Mouse (Mus musculus): Measurements from ENCODE around the gene Jak2. TPM values are rescaled to one million over a fixed set of nuclear protein-coding genes. Genes with fewer than 3 reads are reported as not detected.

Gene Jak2
- total RNA-seq (2014; fragmentation: Nextera tagmentation): 45.8 and 57.1 TPM in 2 replicates
- 82.8 and 85.8 TPM in 2 replicates for total RNA-seq (2017)

- ATAC-seq (replicated peaks; ENCODE audit: low FRiP score, low TSS enrichment, poor library complexity, severe bottlenecking): peak; percentile 71
Measured at GRCm38 (mm10) chr19:29251191-29251957, at the start of gene Jak2. Jak2 (plus strand) TSS chr19:29251828.

GRCm38 (mm10) chr19:29203337-29203736 lies 48.3 kb upstream of the Jak2 start:
- peak; percentile 87 for ATAC-seq (replicated peaks; ENCODE audit: low FRiP score, low TSS enrichment, poor library complexity, severe bottlenecking)

GRCm38 (mm10) chr19:29204583-29204982 lies 47.0 kb upstream of the Jak2 start:
- peak; percentile 69 for ATAC-seq (replicated peaks; ENCODE audit: low FRiP score, low TSS enrichment, poor library complexity, severe bottlenecking)

DNA sequence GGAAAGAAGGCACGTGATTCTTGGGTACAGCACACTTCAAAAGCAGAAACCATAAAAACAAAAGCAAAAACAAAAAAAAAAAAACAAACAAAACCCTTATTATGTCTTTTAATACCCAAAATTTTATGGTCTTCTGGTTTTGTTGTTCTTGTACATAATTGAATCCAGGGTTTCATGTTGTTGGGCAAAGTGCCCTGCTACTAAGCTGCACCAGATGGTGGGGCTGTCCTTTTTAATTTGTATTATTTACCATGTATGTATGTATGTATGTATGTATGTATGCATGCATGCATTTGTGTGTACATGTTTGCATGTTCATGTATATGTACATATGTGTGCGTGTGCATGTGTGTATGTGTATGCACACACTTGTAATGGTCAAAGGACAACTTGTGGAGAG lies 46.4 kb upstream of the Jak2 start:
- no peak for ATAC-seq (replicated peaks; ENCODE audit: low FRiP score, low TSS enrichment, poor library complexity, severe bottlenecking)

- no peak for ATAC-seq (replicated peaks; ENCODE audit: low FRiP score, low TSS enrichment, poor library complexity, severe bottlenecking)
Measured at GRCm38 (mm10) chr19:29209898-29210297, 41.7 kb upstream of the Jak2 start.

GRCm38 (mm10) chr19:29210319-29210718 lies 41.3 kb upstream of the Jak2 start:
- no peak for ATAC-seq (replicated peaks; ENCODE audit: low FRiP score, low TSS enrichment, poor library complexity, severe bottlenecking)

DNA sequence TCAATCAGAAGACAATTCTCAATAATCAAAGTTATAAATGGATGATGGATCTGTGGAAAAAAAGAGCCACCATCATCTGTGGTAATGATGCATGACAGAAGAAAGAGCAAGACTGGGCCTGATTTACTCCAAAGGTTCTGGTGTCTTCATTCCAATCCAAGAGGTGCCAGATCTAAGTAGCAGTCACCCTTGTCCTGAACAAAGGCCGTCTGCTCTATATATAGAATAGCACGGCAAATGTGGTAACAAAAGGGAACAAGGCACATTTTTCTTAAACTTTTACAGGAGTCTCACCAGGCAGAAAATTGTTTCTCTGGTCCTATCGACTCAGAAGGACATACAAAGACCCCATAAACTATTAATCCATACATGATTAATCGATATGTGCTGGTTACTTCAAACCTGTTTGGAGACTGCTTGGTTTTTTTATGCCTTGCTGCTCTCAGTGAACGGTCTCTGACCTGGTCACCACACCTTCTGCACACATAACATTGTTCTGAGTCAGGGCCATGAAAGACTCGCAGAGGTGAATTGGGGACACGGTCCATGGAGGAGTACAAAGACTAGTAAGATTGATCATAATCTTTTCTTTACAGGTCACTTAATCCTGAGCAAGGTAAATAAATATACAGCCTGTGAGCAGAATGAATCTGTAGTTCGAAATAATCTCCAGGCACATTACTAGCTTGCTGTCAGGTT lies 35.7 kb upstream of the Jak2 start:
- no peak for ATAC-seq (replicated peaks; ENCODE audit: low FRiP score, low TSS enrichment, poor library complexity, severe bottlenecking)

- no peak for ATAC-seq (replicated peaks; ENCODE audit: low FRiP score, low TSS enrichment, poor library complexity, severe bottlenecking)
Measured at GRCm38 (mm10) chr19:29221867-29222266, 29.8 kb upstream of the Jak2 start.

DNA sequence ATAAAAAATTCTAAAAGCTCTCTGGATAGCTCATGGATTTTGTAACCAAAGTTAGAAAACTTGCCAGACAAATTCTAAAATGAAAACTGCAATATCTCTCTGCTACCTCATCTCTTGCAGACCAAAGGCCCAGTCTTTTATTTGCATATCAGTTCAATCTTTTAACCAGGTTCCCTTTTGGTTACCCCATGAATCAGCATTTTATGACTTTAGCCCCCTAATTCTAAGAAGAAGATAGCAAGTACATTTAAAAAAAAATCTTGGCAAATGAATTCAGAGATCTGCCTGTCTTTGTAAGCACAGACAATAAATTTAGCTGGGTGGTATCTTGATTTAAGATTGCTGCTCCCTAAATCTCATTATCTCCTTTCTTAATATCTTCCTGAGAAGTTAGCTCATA lies 26.7 kb upstream of the Jak2 start:
- no peak for ATAC-seq (replicated peaks; ENCODE audit: low FRiP score, low TSS enrichment, poor library complexity, severe bottlenecking)

DNA sequence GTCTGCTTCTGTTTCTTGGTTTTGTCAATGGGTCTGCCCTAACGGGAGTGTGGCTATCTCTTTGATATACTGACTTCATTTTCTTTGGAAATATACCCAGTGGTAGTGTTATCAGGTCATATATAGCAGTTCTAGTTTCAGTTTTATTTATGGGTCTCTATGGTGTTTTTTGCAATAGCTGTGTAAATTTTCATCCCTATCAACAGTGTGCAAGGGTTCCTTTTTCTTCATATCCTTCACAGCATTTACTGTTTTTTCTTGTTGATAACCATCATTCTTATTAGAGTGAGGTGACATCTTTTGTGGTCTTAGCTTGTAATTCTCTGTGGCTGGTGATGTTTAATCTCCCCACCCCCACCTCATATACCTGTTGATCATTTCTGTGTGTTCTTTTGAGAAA lies 24.6 kb upstream of the Jak2 start:
- ATAC-seq (replicated peaks; ENCODE audit: low FRiP score, low TSS enrichment, poor library complexity, severe bottlenecking): peak; percentile 45; the same call in 1 of the 2 replicates

GRCm38 (mm10) chr19:29227941-29228590 lies 23.6 kb upstream of the Jak2 start:
- ATAC-seq (replicated peaks; ENCODE audit: low FRiP score, low TSS enrichment, poor library complexity, severe bottlenecking): peak; percentile 57; the same call in 1 of the 2 replicates

- no peak for ATAC-seq (replicated peaks; ENCODE audit: low FRiP score, low TSS enrichment, poor library complexity, severe bottlenecking)
Measured at GRCm38 (mm10) chr19:29228989-29229388, 22.6 kb upstream of the Jak2 start.

DNA sequence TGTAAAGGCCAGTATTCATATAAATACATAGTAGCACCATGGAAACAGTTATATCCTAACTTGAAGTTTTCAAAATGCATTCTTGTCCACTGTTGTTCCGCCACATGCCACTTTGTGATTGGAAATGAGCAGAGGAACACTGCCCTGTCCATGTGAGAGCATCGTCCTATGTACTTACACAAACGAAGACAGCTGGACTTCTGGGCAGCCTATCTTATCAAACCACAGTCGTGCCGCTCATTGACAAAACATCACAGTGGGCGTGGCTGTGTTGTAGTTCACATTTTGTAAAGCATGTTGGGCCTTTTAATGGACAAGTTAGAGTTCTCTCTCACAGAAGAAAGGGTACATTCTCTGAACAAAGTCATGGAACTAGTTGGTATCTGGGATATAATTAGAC lies 18.9 kb upstream of the Jak2 start:
- peak; percentile 74 for ATAC-seq (replicated peaks; ENCODE audit: low FRiP score, low TSS enrichment, poor library complexity, severe bottlenecking)

DNA sequence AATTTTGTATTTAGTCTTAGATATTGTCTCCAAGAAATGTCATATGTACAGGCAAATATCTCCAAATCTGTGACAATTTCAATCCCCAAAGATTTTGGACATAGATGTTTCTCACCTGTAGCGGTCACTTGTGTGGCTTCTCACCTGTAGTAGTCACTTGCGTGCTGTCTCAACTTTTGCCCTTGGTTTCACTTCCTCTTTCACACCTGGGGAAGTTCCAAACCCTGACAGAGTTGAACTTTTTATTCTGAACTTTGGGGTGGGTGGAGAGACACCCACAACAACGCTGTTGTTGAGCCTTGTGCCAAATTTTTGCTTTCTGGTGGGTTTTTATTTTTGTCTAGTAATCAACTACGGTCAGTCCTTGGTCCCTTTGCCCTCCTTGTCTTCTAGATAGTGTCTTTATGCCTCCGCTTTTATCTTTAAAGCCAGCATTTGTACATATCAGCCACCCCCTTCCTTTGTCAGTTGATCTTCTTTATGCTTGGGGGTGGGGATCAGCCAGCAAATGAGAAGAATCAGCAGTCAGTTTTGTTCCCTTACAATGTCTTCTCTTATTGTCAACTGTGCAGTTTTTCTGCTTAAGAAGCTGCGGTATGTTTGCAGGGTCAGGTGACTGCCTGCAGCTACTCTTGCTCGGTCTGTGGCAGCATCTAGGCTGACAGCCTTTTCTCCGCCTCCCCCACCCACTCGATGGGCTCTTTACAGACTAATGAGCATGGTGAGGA lies 14.8 kb upstream of the Jak2 start:
- ATAC-seq (replicated peaks; ENCODE audit: low FRiP score, low TSS enrichment, poor library complexity, severe bottlenecking): peak; percentile 71

GRCm38 (mm10) chr19:29238171-29238570 lies 13.5 kb upstream of the Jak2 start:
- no peak for ATAC-seq (replicated peaks; ENCODE audit: low FRiP score, low TSS enrichment, poor library complexity, severe bottlenecking)

- ATAC-seq (replicated peaks; ENCODE audit: low FRiP score, low TSS enrichment, poor library complexity, severe bottlenecking): no peak
Measured at GRCm38 (mm10) chr19:29239513-29240235, 12.0 kb upstream of the Jak2 start.

DNA sequence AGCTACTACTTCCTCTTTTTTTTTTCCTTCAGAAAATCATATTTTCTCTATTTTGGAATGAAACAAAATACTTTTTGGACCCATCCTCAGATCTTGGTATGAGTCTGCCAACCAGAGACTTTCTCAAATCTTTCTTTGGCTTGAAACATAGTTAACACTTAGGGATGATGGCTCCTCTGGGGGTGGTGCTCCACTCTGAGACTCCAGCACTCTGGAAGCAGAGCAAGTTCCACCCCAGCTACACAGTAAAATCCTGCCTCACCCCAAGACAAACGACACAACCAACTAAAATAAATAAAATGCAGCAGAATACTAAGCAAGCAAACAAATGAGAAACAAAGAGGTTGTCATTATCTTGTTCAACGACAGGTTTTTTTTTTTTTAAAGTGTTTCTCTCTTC lies 11.0 kb upstream of the Jak2 start:
- ATAC-seq (replicated peaks; ENCODE audit: low FRiP score, low TSS enrichment, poor library complexity, severe bottlenecking): no peak

DNA sequence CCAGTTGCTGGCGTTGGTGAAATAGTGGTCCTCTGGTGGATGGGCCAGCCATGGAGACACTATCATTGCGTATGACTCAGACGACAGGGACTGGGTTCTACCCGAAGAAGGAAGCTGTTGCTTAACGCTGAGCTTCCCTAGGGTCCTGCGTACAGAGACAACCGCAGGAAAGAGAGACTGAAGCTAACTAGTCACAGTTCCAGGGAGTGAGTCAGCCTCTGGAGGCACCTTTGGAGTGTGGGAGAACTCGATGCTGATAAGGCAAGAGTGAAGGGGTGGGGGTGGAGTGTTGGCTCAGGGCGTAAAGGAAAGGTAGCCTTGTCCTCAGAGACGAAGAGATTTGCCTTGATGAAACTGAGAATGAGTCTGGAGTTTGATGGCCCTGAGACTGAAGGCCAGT lies 10.0 kb upstream of the Jak2 start:
- ATAC-seq (replicated peaks; ENCODE audit: low FRiP score, low TSS enrichment, poor library complexity, severe bottlenecking): no peak

DNA sequence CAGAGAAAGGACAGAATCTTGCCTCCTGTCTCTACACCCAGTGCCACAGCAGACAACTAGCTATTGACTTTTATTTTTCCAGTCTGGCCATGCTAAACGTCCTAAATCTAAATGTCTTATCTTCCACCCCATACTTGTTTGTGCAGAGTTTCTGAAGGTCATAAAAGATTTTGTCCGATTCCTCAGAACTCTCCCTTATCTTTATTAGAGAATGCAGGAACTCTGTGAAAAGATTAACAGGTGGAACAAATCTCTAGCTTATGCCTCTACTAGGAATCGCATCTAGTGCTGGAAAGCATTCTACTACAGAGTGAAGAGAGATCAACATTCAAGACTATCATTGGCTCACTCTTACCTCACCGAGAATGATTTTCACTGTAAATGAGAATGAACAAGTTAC lies 1.7 kb upstream of the Jak2 start:
- ATAC-seq (replicated peaks; ENCODE audit: low FRiP score, low TSS enrichment, poor library complexity, severe bottlenecking): peak; percentile 30

Data from megakaryocyte-erythroid progenitor cell, adult 5-6 weeks (primary cell).